In genomic region chr2:156804589-156804988, GRCm38 (mm10) we compare ENCODE assay signal across 28 mouse cellular contexts. TPM values are rescaled to one million over a fixed set of nuclear protein-coding genes. Genes with fewer than 3 reads are reported as not detected.
DNase-seq lines count a peak whose midpoint lies in the region; ATAC-seq lines count a peak whose summit lies in the region.
"Had no signal": no experiment of that assay in that cellular context is flagged by ENCODE, and none has a peak within 500 bp of the region (broad histone marks: within the 10 kb centered on the region; RNA-seq: fewer than 3 reads in every experiment).

No protein-coding gene starts in this region.

- H3K9ac ChIP-seq in hindbrain, embryonic 12.5 days, result no peak overlapping the region
- H3K9ac ChIP-seq: embryonic facial prominence, embryonic 12.5 days; heart, embryonic 13.5 days; hindbrain, embryonic 15.5 days; kidney, embryonic 15.5 days; lung, embryonic 15.5 days; midbrain, embryonic 13.5 days; neural tube, embryonic 13.5 days had no signal

- peak; percentile 35 for DNase-seq in testis, postnatal 10 days (ENCODE audit: low spot score)
- DNase-seq in testis, postnatal 14 days (ENCODE audit: low spot score), result no peak
- DNase-seq in MEL-GATA-1-ER (ENCODE audit: extremely low read depth, low read depth), result peak; percentile 97
- DNase-seq in gastrocnemius, postnatal 36 days, result no peak
- DNase-seq: adrenal gland, adult 8-10 months; cerebellum, adult 11 months; cerebellum, adult 9-10 months; cerebellum, postnatal 36 days; embryo, embryonic 11 days; heart, postnatal 10 days; kidney, adult 18-20 months; kidney, postnatal 25 days; right cerebral cortex, postnatal 4 days; thymus, postnatal 4 days had no signal

- intact Hi-C loops in gastrocnemius, postnatal 36 days (cut with DNase I), result loop anchor here (10.0 kb wide), 1 partner anchor 190 kb away; the partner anchor contains the start of gene Ndrg3

- no peaks in the 10 kb centered on the region for H3K36me3 ChIP-seq in hindbrain, embryonic 12.5 days
- H3K36me3 ChIP-seq: embryonic facial prominence, embryonic 12.5 days; heart, embryonic 13.5 days; hindbrain, embryonic 15.5 days; kidney, embryonic 15.5 days; lung, embryonic 15.5 days; midbrain, embryonic 13.5 days; neural tube, embryonic 13.5 days had no signal

- H3K27me3 ChIP-seq in hindbrain, embryonic 12.5 days, result no peaks in the 10 kb centered on the region
- H3K27me3 ChIP-seq: embryonic facial prominence, embryonic 12.5 days; hindbrain, embryonic 15.5 days; kidney, embryonic 15.5 days; lung, embryonic 15.5 days; midbrain, embryonic 13.5 days; neural tube, embryonic 13.5 days had no signal

- no peaks in the 10 kb centered on the region for H3K9me3 ChIP-seq in hindbrain, embryonic 12.5 days (replicated peaks)
- H3K9me3 ChIP-seq: embryonic facial prominence, embryonic 12.5 days; heart, embryonic 13.5 days; hindbrain, embryonic 15.5 days; kidney, embryonic 15.5 days; lung, embryonic 15.5 days; midbrain, embryonic 13.5 days; neural tube, embryonic 13.5 days had no signal

- H3K4me1 ChIP-seq in hindbrain, embryonic 12.5 days, result no peaks in the 10 kb centered on the region
- H3K4me1 ChIP-seq: embryonic facial prominence, embryonic 12.5 days; hindbrain, embryonic 15.5 days; midbrain, embryonic 13.5 days; neural tube, embryonic 13.5 days had no signal

- 90% methylated on average over 4 of the region's 4 CpGs for WGBS in hindbrain, embryonic 12.5 days

- H3K27ac ChIP-seq in hindbrain, embryonic 12.5 days, result no peak overlapping the region
- H3K27ac ChIP-seq: embryonic facial prominence, embryonic 12.5 days; heart, embryonic 13.5 days; hindbrain, embryonic 15.5 days; kidney, embryonic 15.5 days; layer of hippocampus, adult 2 months; lung, embryonic 15.5 days; midbrain, embryonic 13.5 days; neural tube, embryonic 13.5 days; stomach, postnatal 0 days had no signal

- ATAC-seq in granulocyte monocyte progenitor cell, adult 5-6 weeks (replicated peaks; ENCODE audit: poor library complexity, severe bottlenecking), result peak; percentile 17; the same call in 1 of the 2 replicates
- no peak for ATAC-seq in hindbrain, embryonic 12.5 days (ENCODE audit: low FRiP score)
- ATAC-seq: forebrain, embryonic 16.5 days; midbrain, embryonic 13.5 days had no signal

- no peak overlapping the region for H3K4me3 ChIP-seq in hindbrain, embryonic 12.5 days
- H3K4me3 ChIP-seq: embryonic facial prominence, embryonic 12.5 days; heart, embryonic 13.5 days; hindbrain, embryonic 15.5 days; kidney, embryonic 15.5 days; layer of hippocampus, adult 2 months; lung, embryonic 15.5 days; midbrain, embryonic 13.5 days; neural tube, embryonic 13.5 days had no signal

- no peak overlapping the region for H3K4me2 ChIP-seq in hindbrain, embryonic 12.5 days (replicated peaks)
- H3K4me2 ChIP-seq: embryonic facial prominence, embryonic 12.5 days; heart, embryonic 13.5 days; hindbrain, embryonic 15.5 days; kidney, embryonic 15.5 days; lung, embryonic 15.5 days; midbrain, embryonic 13.5 days; neural tube, embryonic 13.5 days had no signal

RNA-seq across cellular contexts. Expression of gene Myl9, which starts 29.4 kb away (rescaled TPM):
- total RNA-seq in granulocyte monocyte progenitor cell, adult 5-6 weeks (2014; fragmentation: Nextera tagmentation), result not detected in 2 replicates
- not detected in 2 replicates for total RNA-seq in granulocyte monocyte progenitor cell, adult 5-6 weeks (2017)
- 10 to 100 TPM; 44.2 to 82.8 TPM for total RNA-seq in gastrocnemius, postnatal 36 days (2021)
- 122 and 144 TPM in 2 replicates for polyA plus RNA-seq in hindbrain, embryonic 12.5 days (2016; fragmentation: Nextera tagmentation; extraction: Ambion mirVana)
- total RNA-seq: CH12.LX; megakaryocyte, adult 5-6 weeks had no signal

RNA-seq across cellular contexts. Expression of gene Tgif2, which starts 35.2 kb away (rescaled TPM):
- total RNA-seq in granulocyte monocyte progenitor cell, adult 5-6 weeks (2014; fragmentation: Nextera tagmentation), result 5.3 and 13.0 TPM in 2 replicates
- total RNA-seq in granulocyte monocyte progenitor cell, adult 5-6 weeks (2017), result 11.8 and 13.4 TPM in 2 replicates
- total RNA-seq in gastrocnemius, postnatal 36 days (2021), result under 1 TPM; 0.32 to 0.51 TPM
- 60.1 and 64.4 TPM in 2 replicates for polyA plus RNA-seq in hindbrain, embryonic 12.5 days (2016; fragmentation: Nextera tagmentation; extraction: Ambion mirVana)

RNA-seq across cellular contexts. Expression of gene 4930518I15Rik, which starts 53.2 kb away (rescaled TPM):
- total RNA-seq in granulocyte monocyte progenitor cell, adult 5-6 weeks (2014; fragmentation: Nextera tagmentation), result 0.43 and 1.1 TPM in 2 replicates
- 0.41 and 0.47 TPM in 2 replicates for total RNA-seq in granulocyte monocyte progenitor cell, adult 5-6 weeks (2017)
- under 1 TPM; 0.25 to 0.64 TPM for total RNA-seq in gastrocnemius, postnatal 36 days (2021)
- polyA plus RNA-seq in hindbrain, embryonic 12.5 days (2016; fragmentation: Nextera tagmentation; extraction: Ambion mirVana), result 10.0 and 10.7 TPM in 2 replicates

RNA-seq across cellular contexts. Expression of gene Rab5if, which starts 58.3 kb away (rescaled TPM):
- 308 and 310 TPM in 2 replicates for total RNA-seq in granulocyte monocyte progenitor cell, adult 5-6 weeks (2014; fragmentation: Nextera tagmentation)
- total RNA-seq in granulocyte monocyte progenitor cell, adult 5-6 weeks (2017), result 250 and 257 TPM in 2 replicates
- 10 to 100 TPM; 79.3 to 85.6 TPM for total RNA-seq in gastrocnemius, postnatal 36 days (2021)
- 170 and 175 TPM in 2 replicates for polyA plus RNA-seq in hindbrain, embryonic 12.5 days (2016; fragmentation: Nextera tagmentation; extraction: Ambion mirVana)

Comparison
In these comparisons a context has a peak if more than half of its experiments do, and no peak if none do; other contexts are left out.
1. DNase-seq: peak in testis, postnatal 10 days (single experiment) and MEL-GATA-1-ER (single experiment); none in testis, postnatal 14 days (single experiment) and gastrocnemius, postnatal 36 days (0 of 2).
2. RNA of gene Myl9, which starts 29.4 kb away (total RNA-seq): 44.2 to 82.8 TPM in gastrocnemius, postnatal 36 days; not detected in granulocyte monocyte progenitor cell, adult 5-6 weeks; every median in the first group is over 10 times any median in the second.
3. RNA of gene Tgif2, which starts 35.2 kb away (total RNA-seq): 5.3 to 13.4 TPM in granulocyte monocyte progenitor cell, adult 5-6 weeks; 0.32 to 0.51 TPM in gastrocnemius, postnatal 36 days; every median in the first group is over 4 times any median in the second.